Mouse (Mus musculus): ENCODE results near the gene Gm20820. TPM values are rescaled to one million over a fixed set of nuclear protein-coding genes. Genes with fewer than 3 reads are reported as not detected.
"Not testable (repeated sequence)": the region's sequence is repeated elsewhere in the genome, so short reads cannot be mapped to it uniquely, and the experiment has no call there.

Gene Gm20820
- not detected in 2 replicates for polyA plus RNA-seq (2012; ENCODE audit: insufficient read depth, low replicate concordance)

GRCm38 (mm10) chrY:86061472-86061871, at the start of gene Gm20820:
TSS of gene Gm20820 (plus strand) at chrY:86061772.
- not testable (repeated sequence) for H3K4me3 ChIP-seq (replicated peaks)

More at GRCm38 (mm10) chrY:86061472-86061871, at the start of gene Gm20820:
- not testable (repeated sequence) for H3K9me3 ChIP-seq; H3K4me1 ChIP-seq; H3K27me3 ChIP-seq (replicated peaks); H3K36me3 ChIP-seq (replicated peaks; ENCODE audit: low read length)

Data from megakaryocyte, embryonic 14.5 days (primary cell).